Mouse (Mus musculus): ENCODE results near the gene Tmem206.

GRCm38 (mm10) chr1:191293996-191294795 is 31.5 kb upstream of the Tmem206 start:
- TF ChIP-seq POLR2A (IDR thresholded peaks at IDR 0.05; ENCODE audit: insufficient read depth, low read depth, low read length) (no peak), CTCF (IDR thresholded peaks at IDR 0.05; ENCODE audit: insufficient read depth, low read depth, low read length) (no peak)

Data from olfactory bulb, adult 2 months (tissue).